30 mouse cellular contexts compared by ENCODE assay signal in the genomic region with DNA sequence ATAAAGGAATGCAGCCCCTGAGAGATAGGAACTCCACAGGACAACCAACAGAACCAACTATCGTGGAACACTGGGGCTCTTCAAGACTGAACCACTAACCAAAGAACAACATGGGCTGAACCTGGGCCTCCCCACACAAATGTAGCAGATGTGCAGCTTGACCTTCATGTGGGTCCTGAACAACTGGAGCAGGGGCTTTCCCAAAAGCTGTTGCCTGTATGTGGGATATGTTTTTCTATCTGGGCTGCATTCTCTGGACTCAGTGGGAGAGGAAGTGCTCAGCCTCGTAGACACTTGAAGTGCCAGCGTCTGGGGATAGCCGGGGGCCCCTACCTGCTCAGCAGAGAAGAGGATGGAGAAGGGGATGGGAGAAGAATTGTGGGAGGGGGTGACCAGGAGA.
"Had no signal": no experiment of that assay in that cellular context is flagged by ENCODE, and none has a peak within 500 bp of the region (broad histone marks: within the 10 kb centered on the region; RNA-seq: fewer than 3 reads in every experiment).

No protein-coding gene starts in this region.

- H3K4me2 ChIP-seq: limb, embryonic 12.5 days; limb, embryonic 13.5 days; limb, embryonic 15.5 days; liver, embryonic 11.5 days; liver, embryonic 12.5 days; liver, embryonic 13.5 days; liver, embryonic 15.5 days; lung, embryonic 14.5 days; lung, embryonic 15.5 days; midbrain, embryonic 12.5 days; midbrain, embryonic 13.5 days; midbrain, embryonic 15.5 days; neural tube, embryonic 12.5 days had no signal

- H3K27me3 ChIP-seq: limb, embryonic 12.5 days; limb, embryonic 13.5 days; limb, embryonic 15.5 days; liver, embryonic 12.5 days; liver, embryonic 13.5 days; liver, embryonic 15.5 days; lung, embryonic 15.5 days; midbrain, embryonic 12.5 days; midbrain, embryonic 13.5 days; midbrain, embryonic 15.5 days; neural tube, embryonic 12.5 days had no signal

- H3K4me3 ChIP-seq: limb, embryonic 10.5 days; limb, embryonic 12.5 days; limb, embryonic 13.5 days; limb, embryonic 15.5 days; liver, embryonic 12.5 days; liver, embryonic 13.5 days; liver, embryonic 15.5 days; lung, embryonic 15.5 days; megakaryocyte, embryonic 14.5 days; midbrain, embryonic 10.5 days; midbrain, embryonic 12.5 days; midbrain, embryonic 13.5 days; midbrain, embryonic 15.5 days; myocyte; neural tube, embryonic 12.5 days had no signal

- H3K27ac ChIP-seq: limb, embryonic 10.5 days; limb, embryonic 12.5 days; limb, embryonic 13.5 days; limb, embryonic 15.5 days; liver, embryonic 12.5 days; liver, embryonic 13.5 days; liver, embryonic 14.5 days; liver, embryonic 15.5 days; lung, embryonic 15.5 days; macrophage; midbrain, embryonic 10.5 days; midbrain, embryonic 12.5 days; midbrain, embryonic 13.5 days; midbrain, embryonic 15.5 days; neural tube, embryonic 12.5 days had no signal

- H3K9me3 ChIP-seq: limb, embryonic 10.5 days; limb, embryonic 12.5 days; limb, embryonic 13.5 days; limb, embryonic 15.5 days; liver, embryonic 12.5 days; liver, embryonic 13.5 days; liver, embryonic 15.5 days; lung, embryonic 15.5 days; megakaryocyte, embryonic 14.5 days; midbrain, embryonic 10.5 days; midbrain, embryonic 12.5 days; midbrain, embryonic 13.5 days; midbrain, embryonic 15.5 days; neural tube, embryonic 12.5 days had no signal

- DNase-seq: left cerebral cortex, postnatal 4 days; liver; liver, embryonic 13.5 days; liver, postnatal 0 days; lung, adult 18-20 months; lung, adult 2 months; lung, embryonic 14.5 days; lung, postnatal 10 days; lung, postnatal 14 days; lung, postnatal 36 days; lung, postnatal 4 days had no signal

- H3K4me1 ChIP-seq: limb, embryonic 10.5 days; limb, embryonic 12.5 days; limb, embryonic 15.5 days; liver, embryonic 12.5 days; liver, embryonic 13.5 days; liver, embryonic 15.5 days; lung, embryonic 15.5 days; midbrain, embryonic 10.5 days; midbrain, embryonic 12.5 days; midbrain, embryonic 13.5 days; midbrain, embryonic 15.5 days; neural tube, embryonic 12.5 days had no signal

- ATAC-seq: liver, embryonic 12.5 days; liver, postnatal 0 days; lung, postnatal 0 days; midbrain, embryonic 13.5 days; midbrain, embryonic 15.5 days; midbrain, embryonic 16.5 days had no signal

- H3K9ac ChIP-seq: limb, embryonic 12.5 days; limb, embryonic 13.5 days; limb, embryonic 15.5 days; liver, embryonic 12.5 days; liver, embryonic 13.5 days; liver, embryonic 14.5 days; liver, embryonic 15.5 days; liver, postnatal 0 days; lung, embryonic 14.5 days; lung, embryonic 15.5 days; midbrain, embryonic 12.5 days; midbrain, embryonic 13.5 days; midbrain, embryonic 15.5 days; neural tube, embryonic 12.5 days had no signal

- H3K36me3 ChIP-seq: limb, embryonic 10.5 days; limb, embryonic 12.5 days; limb, embryonic 13.5 days; limb, embryonic 15.5 days; liver, embryonic 12.5 days; liver, embryonic 13.5 days; liver, embryonic 15.5 days; lung, embryonic 15.5 days; midbrain, embryonic 10.5 days; midbrain, embryonic 12.5 days; midbrain, embryonic 13.5 days; midbrain, embryonic 15.5 days; neural tube, embryonic 12.5 days had no signal
